In genomic region chr7:73741392-73741791, GRCm38 (mm10) we compare ENCODE assay signal across 9 mouse cellular contexts. TPM values are rescaled to one million over a fixed set of nuclear protein-coding genes. Genes with fewer than 3 reads are reported as not detected.
A peak's percentile ranks its signal among the peaks of the same experiment; 100 is the strongest.
DNase-seq lines count a peak whose midpoint lies in the region; ATAC-seq lines count a peak whose summit lies in the region.
"Had no signal": no experiment of that assay in that cellular context is flagged by ENCODE, and none has a peak within 500 bp of the region (broad histone marks: within the 10 kb centered on the region; RNA-seq: fewer than 3 reads in every experiment).

No protein-coding gene starts in this region.

- peak overlapping the region; percentile 71 for H3K4me3 ChIP-seq in kidney, embryonic 15.5 days (replicated peaks)
- H3K4me3 ChIP-seq in forebrain, embryonic 16.5 days (replicated peaks; ENCODE audit: low read length), result peak overlapping the region; percentile 76
- peak overlapping the region; percentile 67 for H3K4me3 ChIP-seq in limb, embryonic 15.5 days
- peak overlapping the region; percentile 66 for H3K4me3 ChIP-seq in neural tube, embryonic 13.5 days

- H3K4me2 ChIP-seq in kidney, embryonic 15.5 days, result peak overlapping the region; percentile 99
- peak overlapping the region; percentile 90 for H3K4me2 ChIP-seq in forebrain, embryonic 16.5 days (ENCODE audit: low read length)
- H3K4me2 ChIP-seq in limb, embryonic 15.5 days, result peak overlapping the region; percentile 99
- H3K4me2 ChIP-seq in neural tube, embryonic 13.5 days, result peak overlapping the region; percentile 97

- H3K27ac ChIP-seq in kidney, embryonic 15.5 days, result peak overlapping the region; percentile 68; the same call in 1 of the 2 replicates
- H3K27ac ChIP-seq in forebrain, embryonic 16.5 days (ENCODE audit: low read length), result no peak overlapping the region
- 0 out of 2 replicates have a peak overlapping the region, but pooled peaks have one; percentile 12 for H3K27ac ChIP-seq in limb, embryonic 15.5 days
- no peak overlapping the region for H3K27ac ChIP-seq in neural tube, embryonic 13.5 days (replicated peaks)

- peaks cover 37% of the 10 kb centered on the region for H3K4me1 ChIP-seq in kidney, embryonic 15.5 days
- peaks cover 7% of the 10 kb centered on the region for H3K4me1 ChIP-seq in forebrain, embryonic 16.5 days (replicated peaks; ENCODE audit: control insufficient read depth, insufficient read depth, low read length)
- peaks cover 24% of the 10 kb centered on the region for H3K4me1 ChIP-seq in limb, embryonic 15.5 days
- peaks cover 31% of the 10 kb centered on the region for H3K4me1 ChIP-seq in neural tube, embryonic 13.5 days (replicated peaks)

- no peak for ATAC-seq in kidney, embryonic 15.5 days (replicated peaks; ENCODE audit: low FRiP score)
- no peak for ATAC-seq in forebrain, embryonic 16.5 days
- ATAC-seq in limb, embryonic 15.5 days (ENCODE audit: insufficient number of reproducible peaks, low FRiP score, low TSS enrichment, low read depth), result no peak
- no peak for ATAC-seq in neural tube, embryonic 13.5 days (ENCODE audit: low read depth)

- peaks cover 32% of the 10 kb centered on the region for H3K27me3 ChIP-seq in kidney, embryonic 15.5 days
- H3K27me3 ChIP-seq in forebrain, embryonic 16.5 days (replicated peaks; ENCODE audit: control insufficient read depth, insufficient read depth, low read length), result no peaks in the 10 kb centered on the region; the same call in 1 of the 2 replicates
- H3K27me3 ChIP-seq in limb, embryonic 15.5 days, result peaks cover 28% of the 10 kb centered on the region
- peaks cover 28% of the 10 kb centered on the region for H3K27me3 ChIP-seq in neural tube, embryonic 13.5 days

- no peaks in the 10 kb centered on the region for H3K36me3 ChIP-seq in kidney, embryonic 15.5 days
- H3K36me3 ChIP-seq in forebrain, embryonic 16.5 days (ENCODE audit: control insufficient read depth, insufficient read depth), result no peaks in the 10 kb centered on the region
- H3K36me3 ChIP-seq in limb, embryonic 15.5 days, result no peaks in the 10 kb centered on the region
- H3K36me3 ChIP-seq in neural tube, embryonic 13.5 days, result no peaks in the 10 kb centered on the region

- 48% methylated on average over 5 of the region's 5 CpGs for WGBS in kidney, embryonic 15.5 days
- 60% methylated on average over 5 of the region's 5 CpGs for WGBS in forebrain, embryonic 16.5 days
- WGBS in limb, embryonic 15.5 days, result 21% methylated on average over 5 of the region's 5 CpGs
- WGBS in neural tube, embryonic 13.5 days, result 67% methylated on average over 5 of the region's 5 CpGs

- no peaks in the 10 kb centered on the region for H3K9me3 ChIP-seq in kidney, embryonic 15.5 days (replicated peaks)
- H3K9me3 ChIP-seq in forebrain, embryonic 16.5 days (ENCODE audit: control insufficient read depth, low read length), result no peaks in the 10 kb centered on the region
- H3K9me3 ChIP-seq in limb, embryonic 15.5 days, result no peaks in the 10 kb centered on the region
- H3K9me3 ChIP-seq in neural tube, embryonic 13.5 days, result no peaks in the 10 kb centered on the region

- peak overlapping the region; percentile 68; the same call in 1 of the 2 replicates for H3K9ac ChIP-seq in kidney, embryonic 15.5 days
- H3K9ac ChIP-seq in forebrain, embryonic 16.5 days (replicated peaks; ENCODE audit: low read depth, low read length), result no peak overlapping the region
- no peak overlapping the region for H3K9ac ChIP-seq in limb, embryonic 15.5 days
- peak overlapping the region; percentile 86 for H3K9ac ChIP-seq in neural tube, embryonic 13.5 days

- DNase-seq in kidney, postnatal 14 days, result no peak
- no peak for DNase-seq in frontal cortex, postnatal 10 days (ENCODE audit: low spot score in 2 of 2)
- no peak for DNase-seq in cerebellum, adult 8-10 months
- no peak for DNase-seq in cerebellum, adult 9-10 months
- DNase-seq: kidney, postnatal 36 days had no signal

RNA-seq across cellular contexts. Expression of gene Fam174b, which starts 1.3 kb away (rescaled TPM):
- polyA plus RNA-seq in kidney, embryonic 15.5 days (2015; fragmentation: Nextera tagmentation; extraction: Ambion mirVana), result 32.8 and 34.5 TPM in 2 replicates
- 39.6 and 40.9 TPM in 2 replicates for polyA plus RNA-seq in forebrain, embryonic 16.5 days (2015; fragmentation: Nextera tagmentation; extraction: Ambion mirVana)
- polyA plus RNA-seq in limb, embryonic 15.5 days (2015; fragmentation: Nextera tagmentation; extraction: Ambion mirVana), result 37.5 and 40.9 TPM in 2 replicates
- polyA plus RNA-seq in neural tube, embryonic 13.5 days (2015; fragmentation: Nextera tagmentation; extraction: Ambion mirVana), result 26.3 and 34.3 TPM in 2 replicates

Comparison
In these comparisons a context has a peak if more than half of its experiments do, and no peak if none do; other contexts are left out.
1. H3K27ac ChIP-seq: peak in kidney, embryonic 15.5 days (single experiment) and limb, embryonic 15.5 days (single experiment); none in forebrain, embryonic 16.5 days (single experiment) and neural tube, embryonic 13.5 days (single experiment).
2. H3K9ac ChIP-seq: peak in kidney, embryonic 15.5 days (single experiment) and neural tube, embryonic 13.5 days (single experiment); none in forebrain, embryonic 16.5 days (single experiment) and limb, embryonic 15.5 days (single experiment).
3. Peak in every context shown above with its lines, with median percentiles within 50 percentile points of each other: H3K4me2 ChIP-seq and H3K4me3 ChIP-seq.